Mouse (Mus musculus) stomach, postnatal 0 days (tissue): ENCODE data around the gene Fam192a. TPM values are rescaled to one million over a fixed set of nuclear protein-coding genes. Genes with fewer than 3 reads are reported as not detected.

Experiments used
- ATAC-seq: fragments of 200-750 bp; cut with Nextera tagmentation; 2 replicates; pipeline ENCODE4 v1.8.0; 2017; ENCODE audit not compliant: low FRiP score, low TSS enrichment
- DNase-seq: peaks from one replicate; pipeline ENCODE4 v3.0.0-alpha.2; 2016; ENCODE audit warnings: low spot score
- H3K27ac ChIP-seq: fragments of 300-500 bp; sonication (generic); replicated peaks from 2 replicates; pipeline ENCODE4 v1.5.1; 2014; ENCODE audit warnings: mild to moderate bottlenecking, control low read depth
- H3K27me3 ChIP-seq: fragments of 300-500 bp; sonication (generic); 2 replicates; pipeline ENCODE4 v1.6.1; 2014; ENCODE audit warnings: low read length; ENCODE audit not compliant: control insufficient read depth, insufficient read depth
- H3K36me3 ChIP-seq: fragments of 300-500 bp; sonication (generic); 2 replicates; pipeline ENCODE4 v1.6.1; 2014; ENCODE audit warnings: low read length, mixed read lengths; ENCODE audit not compliant: control insufficient read depth, insufficient read depth
- H3K4me1 ChIP-seq: fragments of 300-500 bp; sonication (generic); replicated peaks from 2 replicates; pipeline ENCODE4 v1.6.1; 2014; ENCODE audit warnings: antibody characterized with exemption; ENCODE audit not compliant: control insufficient read depth, insufficient read depth
- H3K4me2 ChIP-seq: fragments of 300-500 bp; sonication (generic); replicated peaks from 2 replicates; pipeline ENCODE4 v1.6.1; 2014; ENCODE audit warnings: low read depth, mild to moderate bottlenecking, control low read depth, moderate library complexity
- H3K4me3 ChIP-seq: fragments of 300-500 bp; sonication (generic); 2 replicates; pipeline ENCODE4 v1.5.1; 2014; ENCODE audit warnings: low read depth, low read length, control low read depth
- H3K9ac ChIP-seq: fragments of 300-500 bp; sonication (generic); 2 replicates; pipeline ENCODE4 v1.6.1; 2014; ENCODE audit warnings: mild to moderate bottlenecking, low read length, control low read depth, mixed read lengths
- H3K9me3 ChIP-seq: fragments of 300-500 bp; sonication (generic); 2 replicates; pipeline ENCODE4 v1.6.1; 2016; ENCODE audit warnings: low read length; ENCODE audit not compliant: control insufficient read depth
- CTCF ChIP-seq: IDR thresholded peaks from 2 replicates; pipeline ENCODE4 v1.5.1; 2016; ENCODE audit warnings: antibody characterized with exemption, low read depth, mild to moderate bottlenecking, moderate library complexity
- EP300 ChIP-seq: optimal IDR thresholded peaks from 2 replicates; pipeline ENCODE3; 2016; ENCODE audit warnings: antibody characterized with exemption
- WGBS: fragments of 180-500 bp; shearing (Covaris S2); extraction: QIAGEN DNeasy Blood & Tissue Kit; methylation state at CpG from one replicate; pipeline ENCODE4 v1.1.7; 2014; 5-methylcytosine and 5-hydroxymethylcytosine counted together
- polyA plus RNA-seq: library from polyadenylated mRNA; unstranded; fragments of >200 nt; fragmentation: Nextera tagmentation; extraction: Ambion mirVana; gene quantifications from 2 replicates; pipeline ENCODE4 v1.2.1, GENCODE M21; 2015

Fam192a gene
- polyA plus RNA-seq, 1 experiment from 2014 or later, result 44.7 TPM

DNA sequence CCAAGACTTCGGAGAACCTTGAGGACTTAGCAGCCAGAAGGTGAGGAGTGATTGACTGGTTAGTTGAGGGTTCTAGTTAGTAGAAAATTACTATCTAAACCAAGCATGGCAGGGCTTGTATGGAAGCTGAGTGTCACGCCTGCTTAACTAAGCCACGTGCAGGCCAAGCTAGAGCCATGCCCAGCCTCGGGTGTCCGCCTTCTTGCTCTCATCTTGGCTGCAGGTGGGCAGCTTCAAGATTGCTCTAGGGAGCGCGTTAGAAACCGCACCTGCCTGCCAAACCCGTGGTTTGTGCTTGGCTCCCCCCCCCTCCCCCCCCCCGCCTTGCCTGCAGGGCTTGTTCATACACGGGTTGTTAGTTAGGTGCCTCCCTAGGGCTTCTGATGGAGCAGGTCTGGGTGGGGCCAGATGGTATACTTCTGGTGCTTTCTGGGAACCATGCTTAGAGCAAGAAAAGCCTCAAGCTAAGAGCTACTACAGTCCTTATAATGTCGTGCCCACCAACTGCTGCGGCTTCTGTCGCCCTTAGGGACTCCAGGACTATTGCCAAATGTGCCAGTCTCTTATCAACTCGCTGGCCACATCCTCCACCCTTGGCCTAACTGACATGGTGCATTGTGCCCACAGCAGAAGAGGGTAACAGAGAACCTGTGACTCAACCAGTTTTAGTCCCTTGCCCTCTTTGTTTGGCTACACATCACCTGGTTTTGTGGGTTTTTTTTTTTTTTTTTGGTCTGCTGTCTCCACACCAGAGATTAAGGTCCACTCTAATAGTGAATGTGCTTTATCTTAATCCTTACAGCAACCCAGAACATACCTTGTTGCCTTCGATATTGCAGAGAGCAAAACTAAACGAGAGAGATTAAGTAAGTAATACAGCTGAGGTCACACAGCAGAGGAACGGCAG lies 60.7 kb downstream of the Fam192a start:
- no peak overlapping the region for H3K4me2 ChIP-seq
- H3K36me3 ChIP-seq, result no peaks in the 10 kb centered on the region
- TF ChIP-seq EP300 (no peak), CTCF (no peak)

DNA sequence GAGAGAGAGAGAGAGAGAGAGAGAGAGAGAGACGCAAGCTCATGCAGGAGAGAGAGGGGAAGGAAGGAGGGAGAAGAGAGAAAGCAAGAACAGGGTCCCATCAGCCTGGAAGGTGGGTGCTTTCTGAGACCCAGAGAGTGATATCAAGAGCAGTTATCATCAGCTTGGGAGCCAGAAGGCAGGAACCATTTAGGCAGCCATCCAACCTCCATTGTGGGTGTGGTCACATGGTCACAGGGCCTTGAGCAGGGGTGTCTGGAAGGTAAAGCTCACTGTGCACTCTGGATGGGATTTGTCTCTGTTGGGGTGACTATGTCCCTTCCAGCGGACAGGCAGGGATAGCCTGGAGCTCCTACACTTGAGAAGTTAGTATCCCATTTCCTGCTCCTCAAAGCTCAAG lies 61.8 kb downstream of the Fam192a start:
- Histone ChIP-seq H3K9me3 (no peaks in the 10 kb centered on the region), H3K27ac (no peak overlapping the region)
- 75% methylated on average over 2 of the region's 2 CpGs for WGBS

More for the DNA sequence above, 60.7 kb downstream of the Fam192a start:
- Histone ChIP-seq H3K4me1 (no peaks in the 10 kb centered on the region), H3K27ac (no peak overlapping the region), H3K4me3 (no peak overlapping the region), H3K9me3 (no peaks in the 10 kb centered on the region), H3K9ac (no peak overlapping the region), H3K27me3 (no peaks in the 10 kb centered on the region)
- WGBS, result 55% methylated on average over 16 of the region's 18 CpGs
- ATAC-seq (no peak), DNase-seq (peak; percentile 29)

DNA sequence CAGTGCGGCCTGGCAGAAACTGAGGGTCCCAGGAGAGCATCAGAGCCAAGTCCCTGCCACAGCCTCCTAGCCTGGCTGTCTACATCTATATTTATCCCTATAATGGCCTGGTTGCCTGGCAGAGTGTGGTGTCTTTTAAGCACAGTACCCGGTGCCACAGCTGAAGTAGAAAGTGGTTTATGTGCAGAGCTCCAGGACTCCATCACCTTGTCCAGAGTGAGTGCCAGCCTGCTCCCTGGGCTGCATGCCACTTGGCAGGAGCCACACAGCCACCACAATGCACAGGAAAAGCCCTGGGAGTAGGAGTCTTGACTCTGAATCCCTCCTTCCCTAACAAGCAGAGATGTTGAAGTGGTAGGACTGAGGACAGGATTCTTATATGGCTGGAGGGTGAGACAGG lies 64.3 kb downstream of the Fam192a start:
- WGBS, result 71% methylated on average over 2 of the region's 2 CpGs
- H3K4me1 ChIP-seq, result no peaks in the 10 kb centered on the region; the same call in 1 of the 2 replicates
- H3K4me3 ChIP-seq, result no peak overlapping the region
- no peak for TF ChIP-seq EP300
- no peak for TF ChIP-seq CTCF
- no peak overlapping the region for H3K27ac ChIP-seq
- DNase-seq, result no peak
- H3K27me3 ChIP-seq, result no peaks in the 10 kb centered on the region
- no peaks in the 10 kb centered on the region for H3K36me3 ChIP-seq
- no peak overlapping the region for H3K9ac ChIP-seq
- no peak overlapping the region for H3K4me2 ChIP-seq
- no peaks in the 10 kb centered on the region for H3K9me3 ChIP-seq
- ATAC-seq, result no peak

More for the DNA sequence above, 61.8 kb downstream of the Fam192a start:
- Histone ChIP-seq H3K4me3 (no peak overlapping the region), H3K4me2 (no peak overlapping the region), H3K27me3 (no peaks in the 10 kb centered on the region), H3K36me3 (no peaks in the 10 kb centered on the region), H3K4me1 (no peaks in the 10 kb centered on the region), H3K9ac (no peak overlapping the region)
- TF ChIP-seq CTCF (no peak), EP300 (no peak)
- ATAC-seq (no peak), DNase-seq (no peak)

DNA sequence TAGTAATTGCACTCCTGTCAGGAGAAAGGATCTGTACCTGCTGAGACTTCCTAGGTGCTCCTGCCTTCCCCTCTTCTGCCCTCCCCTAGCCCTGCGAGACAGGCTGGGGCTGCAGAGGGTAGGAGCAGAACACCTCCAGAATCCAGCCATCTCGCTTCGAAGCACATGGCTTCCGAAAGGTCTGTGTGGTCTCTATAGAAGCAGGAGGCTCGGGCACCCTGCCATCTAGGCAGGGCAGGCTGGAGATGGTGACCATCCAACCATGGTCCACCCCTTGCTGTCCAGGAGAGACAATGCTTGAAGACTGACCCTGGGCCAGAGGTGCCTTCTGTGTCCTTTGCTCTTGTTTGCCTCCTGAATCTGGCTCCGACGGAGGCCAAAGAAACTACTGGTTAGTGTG lies 66.2 kb downstream of the Fam192a start:
- DNase-seq, result no peak
- H3K4me1 ChIP-seq, result no peaks in the 10 kb centered on the region; the same call in 1 of the 2 replicates
- H3K9me3 ChIP-seq, result no peaks in the 10 kb centered on the region
- H3K4me2 ChIP-seq, result no peak overlapping the region
- H3K9ac ChIP-seq, result no peak overlapping the region
- no peaks in the 10 kb centered on the region for H3K27me3 ChIP-seq
- no peak overlapping the region for H3K4me3 ChIP-seq
- 75% methylated on average over 7 of the region's 7 CpGs for WGBS
- H3K36me3 ChIP-seq, result no peaks in the 10 kb centered on the region
- TF ChIP-seq CTCF (no peak), EP300 (no peak)
- H3K27ac ChIP-seq, result no peak overlapping the region
- ATAC-seq, result no peak

DNA sequence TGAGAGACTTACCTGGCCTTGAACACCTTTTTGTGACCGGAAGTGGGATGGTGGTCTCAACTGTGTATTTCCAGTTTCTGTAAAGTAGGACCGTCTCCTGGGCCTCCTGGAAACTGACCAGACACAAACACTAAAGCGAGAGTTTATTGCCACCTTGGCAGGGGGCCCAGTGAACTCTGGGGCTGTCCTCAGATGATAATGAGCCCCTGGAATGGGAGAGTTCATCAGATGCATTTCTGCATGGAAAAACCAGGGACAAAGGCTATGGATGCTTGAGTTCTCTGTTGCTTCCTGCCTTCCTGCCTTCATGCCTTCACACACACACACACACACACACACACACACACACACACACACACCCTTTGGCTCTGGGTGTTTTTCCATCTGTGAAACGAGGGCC lies 67.2 kb downstream of the Fam192a start:
- no peaks in the 10 kb centered on the region for H3K27me3 ChIP-seq
- no peaks in the 10 kb centered on the region for H3K9me3 ChIP-seq
- TF ChIP-seq CTCF (no peak), EP300 (no peak)
- no peaks in the 10 kb centered on the region; the same call in 1 of the 2 replicates for H3K4me1 ChIP-seq
- DNase-seq, result no peak
- H3K27ac ChIP-seq, result no peak overlapping the region
- WGBS, result 51% methylated on average over 4 of the region's 4 CpGs
- ATAC-seq, result no peak
- H3K9ac ChIP-seq, result no peak overlapping the region
- H3K36me3 ChIP-seq, result no peaks in the 10 kb centered on the region
- no peak overlapping the region for H3K4me3 ChIP-seq
- H3K4me2 ChIP-seq, result no peak overlapping the region
